Mouse (Mus musculus) cerebellum, adult 9-10 months (tissue): ENCODE results near the gene Ccdc122.
A peak's percentile ranks its signal among the peaks of the same experiment; 100 is the strongest.
"Not testable (repeated sequence)": the region's sequence is repeated elsewhere in the genome, so short reads cannot be mapped to it uniquely, and the experiment has no call there.

ENCODE experiments used
- DNase-seq: peaks from one replicate; pipeline ENCODE4 v3.0.0; 2022

Ccdc122 gene

DNA sequence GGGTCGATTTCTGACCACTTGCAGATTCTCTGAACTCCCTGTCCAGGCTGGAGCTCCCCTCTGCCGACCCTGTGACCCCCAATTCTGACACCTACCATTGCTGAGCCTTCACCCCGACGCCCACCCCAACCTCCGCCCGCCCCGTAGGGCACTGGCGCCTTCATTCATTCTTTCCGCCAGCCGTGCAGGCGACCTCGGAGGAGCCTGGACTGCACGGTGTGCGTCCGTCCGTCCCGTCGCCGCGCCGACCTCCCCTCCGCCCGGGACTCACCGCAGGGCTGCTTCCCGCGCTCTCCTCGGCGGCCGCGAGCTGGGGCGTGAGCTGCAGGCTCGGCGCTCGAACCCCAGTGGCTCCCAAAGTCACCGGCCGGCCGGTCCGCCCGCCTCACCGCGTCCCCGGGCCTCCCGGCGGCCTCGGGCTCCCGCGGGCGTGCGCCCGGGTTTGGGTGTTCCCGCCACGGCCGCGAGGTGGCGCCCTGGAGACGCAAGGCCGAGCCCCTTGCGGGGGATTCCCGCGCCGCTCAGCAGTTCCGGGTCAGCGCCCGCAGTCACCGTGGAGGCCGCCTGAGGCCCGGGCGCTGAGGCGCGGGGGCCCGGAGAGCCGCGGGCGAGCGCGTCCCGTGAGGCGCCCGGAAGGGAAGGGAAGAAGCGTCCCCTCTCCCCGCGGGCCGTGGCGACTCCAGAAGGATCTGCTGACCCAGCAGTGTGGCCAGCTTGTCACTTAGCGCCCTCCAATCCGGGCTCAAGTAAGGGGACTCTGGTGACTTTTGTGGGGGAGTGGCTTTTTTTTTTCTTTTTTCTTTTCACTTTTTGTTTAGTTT lies at the start of gene Ccdc122, which contains the start of gene Lacc1:
Gene Ccdc122, plus strand, starts transcription at position 547 of the 821 bp plus-strand sequence.
Gene Lacc1, minus strand, starts transcription at position 679 of the 821 bp plus-strand sequence.
- no peak for DNase-seq

DNA sequence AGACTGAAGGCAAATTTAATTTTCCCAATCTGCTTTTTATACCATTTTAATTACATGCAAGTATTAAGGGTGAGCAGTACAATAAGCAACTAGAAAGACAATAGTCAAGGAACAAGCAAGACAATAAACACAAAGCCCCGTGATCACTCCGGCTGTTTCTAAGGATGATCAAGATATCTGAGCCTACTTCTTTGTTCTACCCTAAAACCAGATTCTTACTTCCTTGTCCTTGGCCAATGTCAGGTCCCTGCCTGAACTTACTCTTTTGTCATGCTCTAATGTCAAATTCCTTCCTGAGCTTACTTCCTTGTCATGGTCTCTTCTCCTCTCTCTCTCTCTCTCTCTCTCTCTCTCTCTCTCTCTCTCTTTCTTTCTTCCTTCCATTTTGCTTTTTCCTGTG lies 46.2 kb upstream of the Ccdc122 start:
- not testable (repeated sequence) for DNase-seq

DNA sequence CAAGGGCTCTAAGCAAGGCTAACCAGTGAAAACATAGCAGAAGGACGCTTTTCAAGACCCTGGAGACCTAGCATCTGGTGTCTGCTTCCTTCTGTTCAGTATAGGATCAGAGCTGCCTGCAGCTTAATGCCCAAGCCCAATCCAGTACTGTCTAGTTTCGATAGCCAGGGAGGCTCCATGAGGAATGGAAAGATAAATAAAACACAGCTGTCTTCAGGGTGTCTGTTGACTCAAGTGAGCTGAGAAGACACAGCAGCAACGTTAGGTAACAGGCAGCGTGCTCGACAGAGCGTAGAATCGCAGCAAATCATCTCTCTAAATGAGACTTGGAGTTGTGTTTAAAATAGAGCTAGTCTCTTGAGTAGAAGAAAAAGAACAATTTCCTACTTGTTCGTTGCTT lies 31.8 kb upstream of the Ccdc122 start:
- DNase-seq = no peak

DNA sequence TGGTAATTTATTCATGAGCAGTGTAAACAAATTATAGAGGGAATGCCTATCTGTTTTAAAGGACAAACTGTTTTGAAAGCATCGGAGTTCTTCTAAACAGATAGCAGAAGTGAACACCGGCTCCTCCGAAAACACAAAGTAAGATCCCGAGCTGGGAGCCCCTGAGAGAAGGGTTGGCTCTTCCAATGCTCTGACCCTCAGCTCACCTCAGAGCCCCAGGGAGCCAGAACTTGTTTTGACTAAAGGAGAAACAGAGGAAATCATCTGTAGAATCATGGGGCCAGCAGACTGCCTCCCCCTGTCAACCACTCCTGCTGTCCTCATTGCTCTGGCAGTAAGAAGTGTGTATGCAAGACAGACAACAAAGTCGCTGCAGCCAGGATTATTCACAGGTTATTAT lies 31.0 kb upstream of the Ccdc122 start:
- no peak for DNase-seq

DNA sequence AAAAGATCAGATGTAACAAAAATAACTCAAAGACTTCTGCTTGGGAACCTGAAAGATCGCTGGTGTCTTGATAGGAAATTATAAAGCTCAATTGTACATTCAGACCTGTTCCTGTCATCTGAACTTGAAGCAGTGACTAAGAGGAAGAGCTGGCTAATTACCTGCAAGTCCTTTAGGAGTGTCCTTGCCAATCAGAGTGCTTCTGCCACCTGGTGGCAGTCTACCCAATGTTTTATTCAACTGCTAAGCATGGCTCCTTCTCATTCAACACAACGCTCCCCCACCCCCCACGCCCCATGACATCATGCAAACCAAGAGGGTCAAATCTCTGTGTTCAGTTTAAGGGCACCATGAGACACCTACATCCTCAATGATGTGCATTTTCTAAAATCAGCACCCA lies 28.3 kb upstream of the Ccdc122 start:
- peak; percentile 75 for DNase-seq

DNA sequence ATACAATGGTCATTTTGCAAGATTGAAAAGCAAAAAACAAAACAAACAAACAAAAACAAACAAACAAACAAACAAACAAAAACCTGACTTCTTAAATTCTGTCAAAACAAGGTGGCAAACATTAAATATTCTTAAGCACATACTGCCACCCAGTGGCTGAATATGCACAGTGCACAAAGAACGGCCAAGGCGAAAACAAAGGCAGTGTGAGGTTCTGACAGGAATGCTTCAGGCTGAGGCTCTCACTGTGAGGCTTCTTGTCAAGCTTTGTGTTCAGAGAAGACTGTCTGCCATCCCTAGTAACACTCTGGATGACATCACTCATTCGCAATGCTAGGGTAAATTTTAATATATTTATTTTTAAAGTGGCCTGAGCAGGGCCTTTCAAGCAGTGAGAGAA lies 24.8 kb upstream of the Ccdc122 start:
- peak; percentile 80 for DNase-seq

DNA sequence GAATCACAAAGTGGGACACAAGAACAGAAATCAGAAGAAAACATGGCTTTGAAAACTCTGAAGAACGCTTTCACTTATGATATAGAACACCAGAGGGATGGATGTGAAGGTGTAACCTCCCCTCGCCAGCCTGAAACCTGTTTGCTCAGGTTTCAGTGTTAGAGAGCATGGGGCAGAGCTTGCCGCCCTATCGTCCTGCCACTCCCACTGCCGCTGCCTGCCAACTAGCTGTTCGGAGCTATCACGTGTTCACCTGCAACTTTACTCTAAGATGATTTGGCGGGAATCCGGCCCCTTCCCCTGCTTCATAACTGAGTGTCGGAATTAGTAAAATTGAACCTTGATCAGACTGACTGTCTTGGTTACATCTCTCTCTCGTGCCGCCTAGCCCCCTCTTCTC lies 19.8 kb upstream of the Ccdc122 start:
- not testable (repeated sequence) for DNase-seq

DNA sequence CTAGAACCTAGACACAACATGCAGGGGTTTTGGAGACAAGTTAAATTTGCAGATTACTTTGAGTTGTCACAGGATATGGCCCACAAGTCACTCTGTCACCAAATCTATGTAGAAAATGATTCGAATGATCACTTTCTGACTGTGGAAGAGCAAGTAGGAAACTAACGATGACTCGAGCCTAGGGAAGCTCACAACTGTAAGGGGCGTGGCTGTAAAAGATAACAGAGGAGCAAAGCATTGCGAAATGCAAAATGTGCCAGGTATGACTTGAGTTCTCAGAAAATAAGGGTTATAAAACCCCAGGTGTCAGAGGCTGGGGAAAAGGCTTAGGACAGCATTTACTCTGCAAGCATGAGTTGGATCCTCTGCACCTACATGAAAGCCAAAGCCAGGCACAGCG lies 19.4 kb upstream of the Ccdc122 start:
- no peak for DNase-seq

DNA sequence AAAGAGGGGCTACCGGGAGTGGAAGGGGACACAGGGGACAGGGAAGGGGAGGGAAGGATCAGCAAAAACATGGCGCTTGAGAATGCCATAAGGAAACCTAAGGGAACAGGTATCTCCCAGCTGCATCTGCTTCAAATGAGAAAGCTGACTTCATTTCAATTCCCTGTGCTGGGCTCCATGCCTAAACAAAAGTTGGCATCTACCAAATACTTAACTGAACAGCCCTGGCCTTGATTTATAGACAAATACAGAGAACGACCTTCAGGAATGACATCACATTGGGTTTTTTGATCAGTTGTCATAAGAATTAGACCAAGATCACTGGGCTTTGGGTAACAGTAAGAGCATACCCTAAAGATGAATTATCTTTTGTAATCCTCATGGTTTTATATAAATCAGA lies 12.1 kb upstream of the Ccdc122 start:
- no peak for DNase-seq

DNA sequence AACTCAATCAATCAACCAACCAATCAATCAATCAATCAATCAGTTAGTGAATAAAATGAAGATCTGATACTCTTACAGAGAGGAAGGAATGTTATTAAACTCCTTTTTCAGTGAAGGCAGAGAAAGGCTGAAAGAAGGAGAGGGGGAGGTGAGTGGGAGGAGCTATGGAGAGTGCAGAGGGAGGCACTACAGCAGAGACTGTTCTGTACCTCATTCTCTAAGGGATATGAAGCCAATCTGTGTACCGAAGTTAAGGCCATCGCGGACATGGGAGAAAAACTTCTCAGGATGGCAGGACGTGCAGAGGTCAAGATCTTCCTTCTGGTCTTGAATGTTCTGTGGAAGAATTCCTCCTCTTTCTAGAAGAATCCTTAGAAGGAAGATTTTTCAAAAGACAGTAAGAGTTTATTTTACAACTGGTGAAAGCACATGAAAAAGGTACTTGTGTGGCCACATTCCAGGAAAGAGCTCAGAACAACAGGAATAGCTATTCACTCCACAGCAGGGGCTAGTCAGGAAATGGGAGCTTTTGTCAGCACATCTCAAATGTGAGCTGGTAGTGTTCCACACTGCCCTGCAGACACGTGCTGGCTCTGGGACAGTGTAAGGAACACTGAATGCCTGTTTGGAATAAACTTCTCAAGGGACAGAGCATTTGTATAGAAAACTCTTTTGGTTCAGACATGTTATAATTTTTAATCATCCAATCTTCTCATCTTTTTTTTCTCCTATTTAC lies 7.1 kb upstream of the Ccdc122 start:
- no peak for DNase-seq

DNA sequence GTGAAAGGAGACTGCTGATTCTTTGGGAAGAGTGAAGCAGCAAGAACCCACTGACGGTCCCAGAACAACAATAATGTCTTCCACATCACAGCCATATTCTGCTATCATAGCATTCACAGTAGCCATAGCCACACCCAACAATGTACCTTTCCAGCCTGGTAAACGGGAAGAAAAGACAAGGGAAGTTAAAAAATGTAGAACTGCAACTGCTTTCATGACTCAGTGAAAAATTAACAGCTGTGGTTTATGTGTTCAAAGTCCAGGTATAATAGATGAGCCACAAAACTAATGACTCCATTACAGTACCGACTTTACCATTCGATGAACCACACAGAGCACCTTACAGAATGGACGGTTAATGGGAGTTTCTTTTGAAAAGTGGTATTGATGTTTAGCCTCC lies 5.8 kb upstream of the Ccdc122 start:
- DNase-seq = no peak

DNA sequence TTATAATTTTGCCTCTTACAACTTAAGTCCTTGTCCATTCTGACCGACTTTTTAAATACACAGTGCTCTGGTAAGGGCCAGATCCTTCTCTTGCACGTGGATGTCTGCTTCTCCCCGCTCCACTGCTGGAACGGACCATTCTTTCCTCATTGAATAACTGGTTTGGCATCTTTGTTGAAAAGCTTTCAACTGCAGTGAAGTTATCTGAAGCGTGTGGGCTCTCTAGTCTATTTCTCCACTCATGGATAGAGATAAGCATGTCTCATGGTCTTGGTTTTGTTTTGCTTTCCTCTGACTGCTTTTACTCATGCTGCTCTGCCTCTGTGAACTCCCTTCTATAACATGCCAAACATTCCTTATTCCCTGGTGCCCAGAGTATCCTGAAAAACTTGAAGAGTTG lies 4.1 kb upstream of the Ccdc122 start:
- DNase-seq = no peak

DNA sequence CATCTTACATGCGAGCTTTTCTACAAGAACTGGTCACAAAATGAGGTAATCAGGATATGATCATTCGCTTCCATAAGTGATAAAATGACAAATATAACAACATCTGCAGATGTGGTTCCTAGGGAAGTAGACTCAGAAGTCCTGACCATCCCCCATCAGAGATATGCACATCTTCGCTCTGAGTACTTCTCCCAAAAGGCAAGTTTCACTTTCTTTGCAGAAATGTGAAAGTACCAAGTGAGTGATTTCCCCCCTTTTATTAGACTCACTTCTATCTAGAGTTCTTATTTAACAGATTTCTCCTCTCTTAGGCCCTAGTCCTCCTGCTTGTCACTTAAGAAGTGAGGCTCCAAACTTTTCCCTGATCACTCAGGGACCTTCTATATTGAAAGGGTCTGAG lies 3.2 kb upstream of the Ccdc122 start:
- no peak for DNase-seq

DNA sequence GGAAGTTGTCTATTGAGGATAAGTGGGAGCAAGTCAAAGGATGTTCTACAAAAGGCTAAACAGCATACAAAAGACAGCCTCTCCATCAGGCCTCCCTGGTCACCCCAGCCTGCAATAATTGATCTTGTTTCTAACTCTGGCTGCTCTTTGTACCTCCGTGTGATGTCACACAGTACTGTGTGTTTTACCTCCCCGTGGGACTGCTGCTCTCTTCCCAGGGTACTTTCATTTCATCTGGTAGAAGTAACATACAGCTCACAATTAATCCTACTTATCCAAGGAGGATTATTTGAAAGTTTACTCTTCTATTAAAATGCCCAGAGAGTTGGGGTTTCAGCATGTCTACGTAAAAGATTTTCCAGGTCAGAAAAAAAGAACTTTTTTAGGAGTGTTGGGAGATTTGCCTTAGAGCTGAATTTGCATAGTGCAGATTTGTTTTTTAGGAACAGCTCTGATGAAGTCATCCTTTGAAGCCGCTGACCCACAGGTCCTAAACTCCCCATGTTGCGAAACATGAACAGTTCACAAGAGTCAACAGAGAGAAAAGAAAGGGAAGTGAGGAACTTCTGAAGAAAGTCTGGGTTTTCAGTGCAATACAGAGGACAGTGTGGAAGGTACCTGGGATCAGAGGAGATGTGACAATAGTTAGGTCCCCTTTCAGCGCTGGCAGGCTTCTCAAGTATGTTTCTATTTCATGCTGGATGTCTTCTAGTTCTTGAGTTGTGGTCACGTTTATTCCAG lies 2.2 kb upstream of the Ccdc122 start:
- DNase-seq = no peak

DNA sequence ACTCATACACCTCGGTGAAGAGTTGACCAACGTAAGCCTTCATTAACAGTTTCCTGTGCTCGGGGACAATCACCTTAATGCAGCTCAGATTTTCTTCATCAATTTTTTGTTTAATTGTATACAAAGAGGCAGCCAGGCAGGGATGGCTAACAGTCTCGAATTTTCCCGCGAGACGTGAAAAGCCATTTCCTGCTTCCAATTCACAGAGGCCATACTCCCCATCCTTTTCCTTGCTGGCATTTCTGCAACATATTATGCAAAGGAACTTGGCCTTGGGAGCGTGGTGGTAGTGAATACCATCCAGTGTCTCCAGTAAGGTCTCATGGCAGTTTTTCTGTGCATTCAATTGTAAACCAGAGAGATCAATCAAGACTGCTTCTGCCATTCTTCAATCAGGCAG lies 1.6 kb upstream of the Ccdc122 start:
- DNase-seq = no peak

DNA sequence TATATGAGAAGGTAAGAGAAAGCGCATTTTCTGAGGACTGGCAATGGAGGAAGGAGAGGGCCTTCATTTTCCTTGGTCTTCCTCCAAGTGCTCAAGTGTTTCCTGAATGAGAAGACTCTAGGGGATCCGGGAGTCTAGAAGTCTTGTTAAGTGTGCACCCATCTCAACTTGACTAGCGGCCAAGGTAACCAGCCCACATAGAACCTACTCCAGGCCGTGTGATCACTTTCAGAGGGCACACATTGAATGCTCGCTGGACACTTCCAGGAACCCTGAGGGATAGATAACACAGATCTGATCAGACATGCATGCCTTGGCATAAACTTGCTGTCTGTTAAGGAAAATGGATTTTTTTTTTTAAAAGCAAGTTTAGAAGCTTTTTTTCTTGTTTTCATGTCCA lies 758 bp downstream of the Ccdc122 start:
- DNase-seq = no peak

DNA sequence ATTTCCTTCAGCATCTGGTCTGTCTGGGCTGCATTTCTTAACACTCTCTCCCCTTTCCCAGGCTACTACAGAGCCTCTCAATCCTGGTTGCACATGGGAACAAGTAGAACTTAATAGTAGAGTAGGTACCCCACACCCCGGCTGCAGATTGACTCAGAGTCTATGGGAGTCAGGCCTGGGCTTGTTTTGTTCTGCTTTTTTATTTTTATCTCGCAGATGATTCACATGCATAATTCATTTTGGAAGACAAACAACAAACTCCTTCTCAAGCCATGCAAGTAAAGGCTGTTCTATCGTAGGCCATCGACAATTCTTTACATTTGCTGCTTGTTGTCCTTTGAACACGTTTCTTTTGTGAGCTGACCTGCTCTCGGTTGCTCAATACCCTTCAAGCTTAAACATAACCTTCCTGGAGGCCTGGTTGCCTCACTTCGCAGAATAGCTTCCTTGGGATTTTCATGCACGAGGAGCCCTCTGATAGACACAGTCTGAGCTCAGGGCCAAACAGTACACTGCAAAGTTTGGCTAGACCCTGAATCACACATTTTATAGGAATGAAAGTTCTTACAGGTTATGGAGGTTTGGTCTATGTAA lies 1.4 kb downstream of the Ccdc122 start:
- no peak for DNase-seq

DNA sequence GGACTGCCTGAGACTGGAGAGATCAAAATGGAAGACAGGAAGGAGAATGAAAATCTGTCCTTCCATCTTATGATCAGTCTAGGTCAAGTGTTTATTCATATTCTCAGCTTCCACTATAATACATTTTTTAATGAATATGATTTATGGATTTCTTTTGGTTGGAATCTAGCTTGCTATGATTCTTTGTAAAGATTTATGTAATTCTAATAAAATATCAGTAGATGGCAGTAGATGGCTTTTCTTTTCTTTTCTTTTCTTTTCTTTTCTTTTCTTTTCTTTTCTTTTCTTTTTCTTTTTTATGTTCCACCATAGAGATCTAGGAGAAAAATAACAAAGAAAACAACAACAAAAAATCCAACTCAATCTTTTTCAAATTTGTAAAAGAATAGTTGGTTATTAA lies 16.7 kb downstream of the Ccdc122 start:
- DNase-seq = no peak

DNA sequence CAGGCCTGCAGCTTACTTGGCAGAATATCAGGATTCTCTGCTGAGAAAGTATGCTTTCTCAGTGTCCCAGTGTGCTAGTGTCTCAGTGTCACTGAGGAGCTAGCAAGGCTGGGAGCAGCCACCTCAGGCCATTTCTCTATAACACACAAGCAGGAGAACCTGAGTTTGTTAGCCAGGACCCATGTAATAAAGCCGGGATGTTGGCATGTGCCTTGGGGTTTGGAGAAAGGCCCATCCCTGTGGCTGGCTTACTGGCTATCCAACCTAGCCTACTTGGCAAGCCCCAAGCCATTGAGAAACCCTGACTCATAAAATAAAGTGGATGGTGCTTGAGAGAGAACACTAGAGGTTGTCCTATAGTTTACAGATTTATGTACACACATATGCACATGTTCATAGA lies 32.8 kb downstream of the Ccdc122 start:
- no peak for DNase-seq

DNA sequence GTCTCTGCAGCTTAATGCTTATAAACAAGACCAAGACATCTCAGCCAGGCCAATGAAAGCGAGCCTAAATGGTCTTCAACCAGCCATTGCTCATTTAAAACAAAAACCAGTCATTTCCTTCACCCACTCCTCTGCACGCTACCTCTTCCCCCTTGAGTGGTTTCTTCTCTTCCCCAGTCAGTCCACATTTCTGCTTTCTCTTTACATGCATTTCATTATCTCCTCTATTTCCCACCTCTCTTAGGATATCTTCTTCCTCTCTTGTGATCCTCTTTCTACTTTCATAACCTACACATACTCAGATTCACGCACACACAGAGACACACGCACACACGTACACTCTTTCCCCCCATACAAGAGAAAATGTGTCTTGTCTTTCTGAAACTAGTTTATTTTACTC lies 44.7 kb downstream of the Ccdc122 start:
- DNase-seq = no peak

DNA sequence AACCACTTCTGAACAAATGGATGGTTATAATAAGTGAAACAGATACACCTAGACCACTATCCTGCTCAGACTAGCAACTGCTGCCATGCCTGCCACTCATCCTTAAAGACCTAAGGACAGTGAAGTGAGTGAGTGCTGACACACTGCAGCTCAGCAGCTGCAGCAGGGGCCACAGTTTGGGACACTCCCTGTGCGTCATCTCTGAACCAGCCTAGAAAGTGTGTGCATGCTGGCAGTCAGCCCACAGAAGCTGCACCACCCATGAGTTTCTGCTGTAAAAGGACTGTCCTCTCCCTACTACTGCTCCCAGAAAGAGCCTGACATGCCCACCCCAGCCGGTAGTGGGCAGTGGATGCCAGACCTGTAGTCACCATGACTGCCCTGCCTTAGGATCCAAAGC lies 63.7 kb downstream of the Ccdc122 start:
- DNase-seq = no peak

DNA sequence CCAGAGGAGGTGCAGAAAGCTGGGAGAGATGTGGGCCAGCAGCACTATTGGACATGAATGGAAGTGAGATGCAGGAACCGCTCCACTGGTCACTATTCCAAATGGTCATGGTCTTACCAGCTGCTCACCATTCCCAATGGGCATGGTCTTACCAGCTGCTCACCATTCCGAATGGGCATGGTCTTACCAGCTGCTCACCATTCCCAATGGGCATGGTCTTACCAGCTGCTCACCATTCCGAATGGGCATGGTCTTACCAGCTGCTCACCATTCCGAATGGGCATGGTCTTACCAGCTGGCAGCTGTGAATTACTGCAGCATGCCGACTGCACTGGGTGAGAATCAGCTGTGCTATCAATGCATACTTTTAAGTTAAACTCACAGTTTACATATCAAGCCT lies 74.0 kb downstream of the Ccdc122 start:
- not testable (repeated sequence) for DNase-seq

DNA sequence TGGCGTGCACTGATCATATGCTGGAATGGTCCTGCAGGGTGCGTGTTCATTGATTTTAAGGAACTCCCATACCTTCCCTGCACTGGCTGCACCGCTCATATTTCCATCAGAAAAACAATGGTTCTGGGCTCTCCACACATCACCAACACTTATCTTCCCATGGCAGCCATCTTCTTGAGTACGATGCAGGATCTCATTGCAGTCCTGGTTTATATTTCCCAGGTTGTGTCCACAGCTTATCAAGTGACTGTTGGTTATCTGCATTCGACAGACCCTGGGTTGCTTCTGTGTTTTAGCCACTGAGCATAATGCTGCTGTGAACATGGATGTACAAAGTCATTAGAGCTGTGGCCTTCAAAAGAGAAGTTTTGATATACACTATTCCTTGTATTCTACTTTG lies 94.0 kb downstream of the Ccdc122 start:
- no peak for DNase-seq
